Mouse (Mus musculus) forebrain, embryonic 14.5 days (tissue): Measurements from ENCODE around the gene Atxn1l. TPM values are rescaled to one million over a fixed set of nuclear protein-coding genes. Genes with fewer than 3 reads are reported as not detected.

Experiments
- ATAC-seq: fragments of 200-750 bp; cut with Nextera tagmentation; 2 replicates; pipeline ENCODE4 v1.8.0; 2017; ENCODE audit warnings: mild to moderate bottlenecking, moderate library complexity
- DNase-seq: peaks from one replicate; pipeline ENCODE4 v3.0.0-alpha.2; 2015; ENCODE audit warnings: low spot score
- H3K27ac ChIP-seq: fragments of 300-500 bp; sonication (generic); 2 replicates; pipeline ENCODE4 v1.5.1; 2014; ENCODE audit warnings: low read depth, mild to moderate bottlenecking, control low read depth, low read length, moderate library complexity
- H3K27me3 ChIP-seq: fragments of 300-500 bp; sonication (generic); replicated peaks from 2 replicates; pipeline ENCODE4 v1.6.1; 2014; ENCODE audit warnings: low read length, control low read depth, mixed read lengths; ENCODE audit not compliant: control insufficient read depth, insufficient read depth
- H3K36me3 ChIP-seq: fragments of 300-500 bp; sonication (generic); 2 replicates; pipeline ENCODE4 v1.6.1; 2014; ENCODE audit warnings: low read length, control low read depth; ENCODE audit not compliant: control insufficient read depth, insufficient read depth
- H3K4me1 ChIP-seq: fragments of 300-500 bp; sonication (generic); 2 replicates; pipeline ENCODE4 v1.6.1; 2014; ENCODE audit warnings: antibody characterized with exemption, low read length, control low read depth; ENCODE audit not compliant: control insufficient read depth, insufficient read depth
- H3K4me2 ChIP-seq: fragments of 300-500 bp; sonication (generic); 2 replicates; pipeline ENCODE4 v1.6.1; 2014; ENCODE audit warnings: mild to moderate bottlenecking, control low read depth, low read length
- H3K4me3 ChIP-seq: fragments of 300-500 bp; sonication (generic); 2 replicates; pipeline ENCODE4 v1.5.1; 2014; ENCODE audit warnings: low read depth, low read length, control low read depth
- H3K9ac ChIP-seq: fragments of 300-500 bp; sonication (generic); 2 replicates; pipeline ENCODE4 v1.6.1; 2014; ENCODE audit warnings: mild to moderate bottlenecking, low read length, control low read depth, moderate library complexity
- H3K9me3 ChIP-seq: fragments of 300-500 bp; sonication (generic); replicated peaks from 2 replicates; pipeline ENCODE4 v1.6.1; 2016; ENCODE audit warnings: low read length, control low read depth, mixed read lengths; ENCODE audit not compliant: control insufficient read depth
- WGBS: fragments of 180-500 bp; shearing (Covaris S2); extraction: QIAGEN DNeasy Blood & Tissue Kit; methylation state at CpG from one replicate; pipeline ENCODE4 v1.1.7; 2014; 5-methylcytosine and 5-hydroxymethylcytosine counted together
- polyA plus RNA-seq: library from polyadenylated mRNA; unstranded; fragments of >200 nt; fragmentation: Nextera tagmentation; extraction: Ambion mirVana; gene quantifications from 2 replicates; pipeline ENCODE4 v1.2.1, GENCODE M21; 2014

Gene Atxn1l
- polyA plus RNA-seq, 1 experiment from 2014 or later: 3.8 TPM

- Histone ChIP-seq H3K4me2 (peak overlapping the region; percentile 64), H3K27me3 (0 out of 2 replicates have a peak, but pooled peaks cover 7% of the 10 kb centered on the region), H3K4me3 (peak overlapping the region; percentile 97), H3K36me3 (peaks cover 45% of the 10 kb centered on the region), H3K27ac (no peak overlapping the region), H3K9ac (peak overlapping the region; percentile 99), H3K9me3 (no peaks in the 10 kb centered on the region), H3K4me1 (peaks cover 19% of the 10 kb centered on the region)
- ATAC-seq (peak; percentile 51; the same call in 1 of the 2 replicates), DNase-seq (peak; percentile 77)
- 20% methylated on average over 2 of the region's 2 CpGs for WGBS
Measured at GRCm38 (mm10) chr8:109706874-109707237, 30.7 kb downstream of the Atxn1l start.

DNA sequence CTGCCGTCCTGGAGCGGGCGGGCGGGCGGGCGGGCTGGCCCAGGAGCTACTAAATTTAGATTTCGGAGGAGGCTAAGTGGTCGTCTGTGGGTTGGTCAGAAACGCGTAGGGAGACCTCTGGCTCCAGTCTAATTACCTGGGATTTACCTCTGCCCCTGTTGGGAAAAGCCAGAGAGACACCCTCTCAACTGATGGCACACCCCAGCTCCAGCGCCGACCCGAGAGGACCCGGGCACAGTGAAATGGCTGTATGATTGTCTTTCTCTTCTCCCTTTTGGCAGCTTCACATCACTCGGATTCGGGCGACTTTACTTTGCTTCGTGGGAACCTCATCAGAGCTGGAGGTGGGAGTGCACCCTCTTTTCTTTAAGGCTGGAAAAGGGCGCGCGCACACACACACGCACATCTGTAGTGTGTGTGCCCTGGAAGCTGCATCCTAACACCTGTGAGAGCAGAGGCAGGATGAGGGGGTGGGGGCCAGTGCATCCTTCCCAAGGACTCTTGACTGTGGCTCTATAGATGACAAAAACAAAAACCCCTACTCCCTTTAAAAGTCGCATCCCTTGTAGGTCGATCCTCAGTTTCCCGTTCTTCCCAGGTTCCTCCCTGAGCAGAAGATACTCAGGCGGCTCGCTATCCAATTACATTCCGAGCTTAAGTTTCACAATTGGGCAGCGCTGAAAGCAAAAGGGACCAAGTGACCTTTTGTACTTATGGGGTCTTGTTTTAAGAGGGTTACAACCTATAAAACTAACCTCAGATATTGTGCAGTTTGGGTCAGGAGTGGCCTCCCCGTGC lies 31.3 kb downstream of the Atxn1l start:
- peak overlapping the region; percentile 97 for H3K4me3 ChIP-seq
- peak overlapping the region; percentile 64 for H3K4me2 ChIP-seq
- peak overlapping the region; percentile 97 for H3K27ac ChIP-seq
- H3K9ac ChIP-seq: peak overlapping the region; percentile 99
- peaks cover 39% of the 10 kb centered on the region for H3K36me3 ChIP-seq
- ATAC-seq (peak; percentile 24), DNase-seq (peak; percentile 37)
- WGBS: 1% methylated on average over 24 of the region's 30 CpGs
- 0 out of 2 replicates have a peak, but pooled peaks cover 7% of the 10 kb centered on the region for H3K27me3 ChIP-seq
- H3K4me1 ChIP-seq: peaks cover 19% of the 10 kb centered on the region
- H3K9me3 ChIP-seq: no peaks in the 10 kb centered on the region

GRCm38 (mm10) chr8:109705320-109706075 lies 32.0 kb downstream of the Atxn1l start, which contains the start of gene Zfp821:
TSS of gene Zfp821 (plus strand) at chr8:109705546.
- Histone ChIP-seq H3K4me1 (peaks cover 19% of the 10 kb centered on the region), H3K27me3 (0 out of 2 replicates have a peak, but pooled peaks cover 7% of the 10 kb centered on the region), H3K36me3 (peaks cover 32% of the 10 kb centered on the region), H3K9me3 (no peaks in the 10 kb centered on the region), H3K4me2 (peak within 1 kb of the TSS; percentile 64), H3K27ac (peak within 1 kb of the TSS; percentile 97), H3K9ac (peak within 1 kb of the TSS; percentile 99), H3K4me3 (peak within 1 kb of the TSS; percentile 97)
- ATAC-seq (peak; percentile 91), DNase-seq (peak; percentile 98)
- under 1% methylated on average over 65 of the region's 100 CpGs for WGBS

DNA sequence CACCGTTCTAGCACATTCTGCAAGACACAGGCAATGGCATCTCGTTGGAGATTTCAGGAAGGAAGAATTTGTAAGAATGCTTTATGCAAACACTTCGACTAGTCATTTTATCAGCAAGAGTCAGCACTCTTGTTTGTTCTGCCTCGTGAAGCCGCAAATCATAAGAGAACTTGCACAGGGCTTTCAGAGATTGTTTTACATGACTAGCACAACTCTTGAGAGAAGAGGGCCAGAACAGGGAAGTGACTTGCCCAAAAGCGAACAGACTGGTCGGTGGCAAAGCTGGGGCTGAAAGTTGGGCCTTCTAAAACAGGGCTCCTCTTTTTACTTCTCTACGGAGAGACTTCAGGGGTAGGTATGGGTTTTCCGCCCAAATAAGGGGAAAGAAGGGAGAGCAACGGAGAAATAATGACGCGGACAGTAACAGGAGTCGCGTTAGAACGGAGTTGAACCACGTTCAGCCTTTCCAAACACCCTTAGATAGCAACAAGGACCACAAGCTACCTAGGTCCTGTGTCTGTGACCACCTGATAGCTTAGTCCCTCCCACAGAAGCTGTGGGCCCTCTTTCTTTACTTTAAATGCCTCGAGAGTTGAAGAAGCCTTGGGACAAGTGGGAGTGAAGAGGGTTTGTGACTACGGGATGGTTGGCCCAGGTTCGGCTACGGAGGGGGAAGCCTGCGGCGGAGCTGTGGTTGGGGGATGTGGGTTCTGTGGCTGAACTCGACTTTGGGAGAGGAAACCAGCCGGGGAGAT lies 32.8 kb downstream of the Atxn1l start:
- Histone ChIP-seq H3K27ac (no peak overlapping the region), H3K4me2 (peak overlapping the region; percentile 64)

DNA sequence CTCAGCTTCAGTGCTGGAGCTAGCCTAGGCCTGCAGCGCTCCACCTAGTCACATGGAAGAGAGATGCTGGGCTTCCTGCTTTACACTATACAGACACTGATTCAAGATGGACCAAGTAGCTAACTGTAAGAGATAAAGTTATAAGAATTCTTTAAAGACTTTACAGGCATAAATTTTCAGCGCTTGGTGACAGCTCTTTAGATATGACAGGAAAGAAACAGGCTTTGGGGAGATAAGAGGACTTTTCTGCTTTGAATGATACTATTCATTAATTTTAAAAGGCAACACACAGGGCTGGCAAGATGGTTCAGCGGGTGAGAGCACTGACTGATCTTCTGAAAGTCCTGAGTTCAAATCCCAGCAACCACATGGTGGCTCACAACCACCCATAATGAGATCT lies 39.1 kb downstream of the Atxn1l start:
- ATAC-seq (no peak), DNase-seq (no peak)
- Histone ChIP-seq H3K36me3 (no peaks in the 10 kb centered on the region), H3K9me3 (no peaks in the 10 kb centered on the region), H3K27me3 (0 out of 2 replicates have a peak, but pooled peaks cover 7% of the 10 kb centered on the region), H3K4me2 (no peak overlapping the region), H3K4me1 (no peaks in the 10 kb centered on the region), H3K9ac (no peak overlapping the region), H3K4me3 (no peak overlapping the region), H3K27ac (no peak overlapping the region)
- WGBS: 79% methylated on average over 3 of the region's 3 CpGs

More for the DNA sequence above, 32.8 kb downstream of the Atxn1l start:
- WGBS: 12% methylated on average over 24 of the region's 24 CpGs
- H3K4me1 ChIP-seq: peaks cover 19% of the 10 kb centered on the region
- H3K9ac ChIP-seq: peak overlapping the region; percentile 55
- 0 out of 2 replicates have a peak, but pooled peaks cover 7% of the 10 kb centered on the region for H3K27me3 ChIP-seq
- peak overlapping the region; percentile 97 for H3K4me3 ChIP-seq
- no peak for ATAC-seq
- H3K9me3 ChIP-seq: no peaks in the 10 kb centered on the region
- no peak for DNase-seq
- peaks cover 24% of the 10 kb centered on the region for H3K36me3 ChIP-seq

DNA sequence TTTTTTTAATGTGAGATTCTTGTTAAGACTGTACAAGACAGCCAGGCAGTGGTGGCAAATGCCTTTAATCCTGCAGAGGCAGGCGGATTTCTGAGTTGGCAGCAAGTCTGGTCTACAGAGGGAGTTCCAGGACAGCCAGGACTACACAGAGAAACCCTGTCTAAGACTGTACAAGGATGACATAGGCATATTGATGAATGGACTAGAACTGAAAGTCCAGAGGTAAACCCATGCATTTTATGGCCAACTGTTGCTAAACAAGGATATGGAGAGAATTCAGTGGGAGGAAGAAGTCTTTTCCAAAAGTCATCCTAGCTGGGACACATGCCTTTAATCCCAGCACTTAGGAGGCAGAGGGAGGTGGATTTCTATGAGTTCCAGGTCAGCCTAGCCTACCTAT lies 39.8 kb downstream of the Atxn1l start:
- no peak for DNase-seq
- Histone ChIP-seq H3K4me2 (no peak overlapping the region), H3K4me3 (no peak overlapping the region), H3K9me3 (no peaks in the 10 kb centered on the region), H3K9ac (no peak overlapping the region), H3K27me3 (0 out of 2 replicates have a peak, but pooled peaks cover 4% of the 10 kb centered on the region), H3K4me1 (no peaks in the 10 kb centered on the region), H3K27ac (no peak overlapping the region), H3K36me3 (no peaks in the 10 kb centered on the region)
- WGBS: 75% methylated on average over 1 of the region's 1 CpGs
- ATAC-seq: no peak

GRCm38 (mm10) chr8:109694154-109694553 lies 43.4 kb downstream of the Atxn1l start:
- Histone ChIP-seq H3K4me1 (peaks cover 13% of the 10 kb centered on the region), H3K4me2 (peak overlapping the region; percentile 76; the same call in 1 of the 2 replicates), H3K9me3 (no peaks in the 10 kb centered on the region), H3K27me3 (no peaks in the 10 kb centered on the region), H3K9ac (no peak overlapping the region), H3K27ac (no peak overlapping the region), H3K36me3 (no peaks in the 10 kb centered on the region), H3K4me3 (no peak overlapping the region)
- DNase-seq (no peak), ATAC-seq (no peak)
- WGBS: 51% methylated on average over 6 of the region's 6 CpGs

DNA sequence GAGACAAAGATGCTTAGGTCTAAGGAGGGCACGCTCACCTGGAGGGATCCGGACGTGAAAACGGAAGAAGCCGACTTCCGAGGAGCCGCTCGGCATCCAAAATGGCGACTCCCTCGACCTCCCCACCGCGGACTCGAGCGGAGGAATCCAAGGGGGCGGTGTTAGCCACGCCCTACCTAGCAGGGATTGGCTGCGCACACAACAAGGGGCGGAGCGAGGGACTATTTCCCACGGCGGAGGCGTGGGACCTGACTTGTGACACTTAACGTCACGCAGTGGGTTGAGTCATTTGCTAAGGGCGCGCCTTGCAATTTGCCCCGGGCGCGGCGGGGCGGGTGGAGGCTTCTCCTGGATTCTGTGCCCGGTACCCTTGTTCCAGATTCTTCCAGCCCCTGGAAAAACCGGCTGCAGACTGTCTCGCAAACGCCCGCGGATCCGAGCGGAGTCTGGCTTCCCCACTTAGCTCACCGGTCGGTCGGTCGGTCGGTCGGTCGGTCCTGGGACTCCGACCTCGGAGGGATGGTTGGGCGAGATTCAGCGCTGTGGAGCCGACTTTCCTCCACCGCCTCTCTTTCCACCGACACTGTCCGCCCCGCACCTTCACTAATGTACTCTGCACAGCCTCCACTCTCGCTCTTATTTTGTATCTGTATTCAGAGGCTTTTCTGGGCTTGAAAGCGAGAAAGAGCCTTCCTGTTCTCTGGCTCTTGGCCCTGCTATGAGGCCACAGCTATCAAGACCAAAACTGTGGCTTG lies 44.2 kb downstream of the Atxn1l start, which contains the start of gene Ist1:
Gene Ist1, minus strand, starts transcription at position 115 of the 755 bp plus-strand sequence.
- Histone ChIP-seq H3K27me3 (no peaks in the 10 kb centered on the region), H3K36me3 (no peaks in the 10 kb centered on the region), H3K4me3 (peak within 1 kb of the TSS; percentile 63), H3K27ac (peak within 1 kb of the TSS; percentile 63), H3K4me2 (peak within 1 kb of the TSS; percentile 76), H3K9me3 (no peaks in the 10 kb centered on the region), H3K9ac (peak within 1 kb of the TSS; percentile 81), H3K4me1 (peaks cover 13% of the 10 kb centered on the region)
- peak; percentile 100 for DNase-seq
- WGBS: under 1% methylated on average over 57 of the region's 57 CpGs
- ATAC-seq: peak; percentile 99
